ENCODE assay signal across 19 mouse cellular contexts in the genomic region with DNA sequence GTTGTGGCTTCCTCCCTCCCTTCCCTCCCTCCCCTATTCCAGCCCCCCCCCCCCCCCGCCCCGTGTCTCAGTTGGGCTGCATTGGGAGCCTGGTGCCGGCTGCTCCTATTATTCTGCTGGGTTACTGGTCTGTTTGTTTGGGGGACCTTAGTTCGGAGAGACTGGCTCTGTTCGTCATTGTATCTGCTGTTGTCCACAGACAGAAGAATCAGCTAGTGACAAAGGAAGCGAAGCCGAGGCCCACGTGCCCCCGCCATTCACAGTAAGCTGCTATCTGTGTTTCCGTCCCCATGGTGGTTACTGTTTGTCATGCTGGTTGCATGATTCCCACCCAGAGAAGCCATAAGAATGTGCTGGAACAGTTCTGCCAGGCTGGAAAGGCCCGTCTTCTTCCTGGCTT. TPM values are rescaled to one million over a fixed set of nuclear protein-coding genes. Genes with fewer than 3 reads are reported as not detected.
A peak's percentile ranks its signal among the peaks of the same experiment; 100 is the strongest.
DNase-seq lines count a peak whose midpoint lies in the region; ATAC-seq and TF ChIP-seq lines count a peak whose summit lies in the region.
"Had no signal": no experiment of that assay in that cellular context is flagged by ENCODE, and none has a peak within 500 bp of the region (broad histone marks: within the 10 kb centered on the region; RNA-seq: fewer than 3 reads in every experiment).

No protein-coding gene starts in this region.

- peaks cover 38% of the 10 kb centered on the region for H3K4me1 ChIP-seq in megakaryocyte, embryonic 14.5 days
- H3K4me1 ChIP-seq: embryonic facial prominence, embryonic 12.5 days; forebrain, embryonic 15.5 days; hindbrain, embryonic 15.5 days had no signal

- no peak for ATAC-seq in megakaryocyte, adult 5-6 weeks (ENCODE audit: poor library complexity, severe bottlenecking)
- ATAC-seq: forebrain, embryonic 15.5 days had no signal

- no peak for DNase-seq in gastrocnemius, adult 2 months
- DNase-seq in gastrocnemius, postnatal 14 days: no peak
- DNase-seq in layer of hippocampus, adult 9-11 months: peak; percentile 84
- DNase-seq in layer of hippocampus, postnatal 10 days (ENCODE audit: low spot score in 2 of 2): no peak
- peak; percentile 71 for DNase-seq in telencephalon, adult 2 months (ENCODE audit: low read depth, low spot score)
- DNase-seq in MN1 (ENCODE audit: low spot score): no peak
- DNase-seq: adrenal gland, adult 8-10 months; adrenal gland, postnatal 36 days; cerebellum, adult 11-12 months; cerebellum, postnatal 10 days; gastrocnemius, postnatal 36 days; heart, adult 11 months; heart, postnatal 36 days had no signal

- H3K4me3 ChIP-seq in gastrocnemius, adult 2 months: no peak overlapping the region
- peak overlapping the region; percentile 50 for H3K4me3 ChIP-seq in megakaryocyte, embryonic 14.5 days (replicated peaks)
- H3K4me3 ChIP-seq: embryonic facial prominence, embryonic 12.5 days; forebrain, embryonic 15.5 days; heart, embryonic 13.5 days; hindbrain, embryonic 15.5 days had no signal

- TF ChIP-seq CTCF in gastrocnemius, adult 2 months (IDR thresholded peaks at IDR 0.05): no peak

- H3K9me3 ChIP-seq in megakaryocyte, embryonic 14.5 days: no peaks in the 10 kb centered on the region
- H3K9me3 ChIP-seq: embryonic facial prominence, embryonic 12.5 days; forebrain, embryonic 15.5 days; heart, embryonic 13.5 days; hindbrain, embryonic 15.5 days had no signal

- peaks cover 85% of the 10 kb centered on the region for H3K36me3 ChIP-seq in megakaryocyte, embryonic 14.5 days (replicated peaks; ENCODE audit: low read length)
- H3K36me3 ChIP-seq: forebrain, embryonic 15.5 days; hindbrain, embryonic 15.5 days had no signal

- intact Hi-C loops in gastrocnemius, adult 2 months (cut with DNase I): no loop called here
- intact Hi-C loops in gastrocnemius, postnatal 14 days (cut with DNase I; ENCODE audit: low total_unique reads): loop anchor here (2.0 kb wide), 1 partner anchor 72 kb away; no protein-coding TSS in a partner anchor

- peaks cover 2% of the 10 kb centered on the region for H3K27me3 ChIP-seq in megakaryocyte, embryonic 14.5 days (replicated peaks)
- H3K27me3 ChIP-seq: embryonic facial prominence, embryonic 12.5 days; forebrain, embryonic 15.5 days; heart, embryonic 13.5 days; hindbrain, embryonic 15.5 days had no signal

- H3K27ac ChIP-seq in gastrocnemius, adult 2 months: peak overlapping the region; percentile 35; the same call in 1 of the 2 replicates
- H3K27ac ChIP-seq: embryonic facial prominence, embryonic 12.5 days; forebrain, embryonic 15.5 days; heart, embryonic 13.5 days; hindbrain, embryonic 15.5 days had no signal

RNA-seq across cellular contexts. Expression of gene Tmem63a, which starts 30.8 kb away (rescaled TPM):
- total RNA-seq in gastrocnemius, adult 2 months (2021): 10 to 100 TPM; 13.9 to 14.5 TPM
- total RNA-seq in gastrocnemius, postnatal 14 days (2021): 10 to 100 TPM; 11.9 to 12.5 TPM
- 1 to 10 TPM; 3.7 to 3.8 TPM for total RNA-seq in layer of hippocampus, postnatal 10 days (2021)
- polyA plus RNA-seq in megakaryocyte, embryonic 14.5 days (2012; ENCODE audit: insufficient read depth, low replicate concordance): 1.5 and 6.7 TPM in 2 replicates
- 35.0 and 35.5 TPM in 2 replicates for total RNA-seq in megakaryocyte, adult 5-6 weeks (2015)
- 31.7 and 35.2 TPM in 2 replicates for total RNA-seq in megakaryocyte, adult 5-6 weeks (2017)

RNA-seq across cellular contexts. Expression of gene Lefty1, which starts 38.1 kb away (rescaled TPM):
- total RNA-seq in gastrocnemius, adult 2 months (2021): under 1 TPM; 0.22 to 0.33 TPM
- under 1 TPM; 0.44 to 0.53 TPM for total RNA-seq in gastrocnemius, postnatal 14 days (2021)
- 1 to 10 TPM; 3.9 to 6.4 TPM for total RNA-seq in layer of hippocampus, postnatal 10 days (2021)
- polyA plus RNA-seq in megakaryocyte, embryonic 14.5 days (2012; ENCODE audit: insufficient read depth, low replicate concordance): 0.83 TPM in 1 of 2 replicates, not detected in the other
- 0.60 and 1.5 TPM in 2 replicates for total RNA-seq in megakaryocyte, adult 5-6 weeks (2015)
- 0.29 and 0.98 TPM in 2 replicates for total RNA-seq in megakaryocyte, adult 5-6 weeks (2017)

RNA-seq across cellular contexts. Expression of gene Ephx1, which starts 47.8 kb away (rescaled TPM):
- 10 to 100 TPM; 14.8 to 17.4 TPM for total RNA-seq in gastrocnemius, adult 2 months (2021)
- 10 to 100 TPM; 13.5 to 16.4 TPM for total RNA-seq in gastrocnemius, postnatal 14 days (2021)
- 10 to 100 TPM; 14.0 to 16.2 TPM for total RNA-seq in layer of hippocampus, postnatal 10 days (2021)
- polyA plus RNA-seq in megakaryocyte, embryonic 14.5 days (2012; ENCODE audit: insufficient read depth, low replicate concordance): not detected in 2 replicates
- 1.3 and 2.4 TPM in 2 replicates for total RNA-seq in megakaryocyte, adult 5-6 weeks (2015)
- total RNA-seq in megakaryocyte, adult 5-6 weeks (2017): 1.3 and 2.1 TPM in 2 replicates

Comparison
In these comparisons a context has a peak if more than half of its experiments do, and no peak if none do; other contexts are left out.
1. DNase-seq: peak in layer of hippocampus, adult 9-11 months (single experiment) and telencephalon, adult 2 months (single experiment); none in gastrocnemius, adult 2 months (single experiment), gastrocnemius, postnatal 14 days (single experiment), layer of hippocampus, postnatal 10 days (0 of 2) and MN1 (single experiment).
2. RNA of gene Ephx1, which starts 47.8 kb away (total RNA-seq): 14.8 to 17.4 TPM in gastrocnemius, adult 2 months, 13.5 to 16.4 TPM in gastrocnemius, postnatal 14 days and 14.0 to 16.2 TPM in layer of hippocampus, postnatal 10 days; 1.3 to 2.4 TPM in megakaryocyte, adult 5-6 weeks; every median in the first group is over 4 times any median in the second.